Mouse (Mus musculus) embryonic facial prominence, embryonic 15.5 days (tissue): Measurements from ENCODE around the gene Pdk1. TPM values are rescaled to one million over a fixed set of nuclear protein-coding genes. Genes with fewer than 3 reads are reported as not detected.
A peak's percentile ranks its signal among the peaks of the same experiment; 100 is the strongest.
"Not testable (repeated sequence)": the region's sequence is repeated elsewhere in the genome, so short reads cannot be mapped to it uniquely, and the experiment has no call there.

Experiments used
- ATAC-seq: fragments of 200-750 bp; cut with Nextera tagmentation; 2 replicates; pipeline ENCODE4 v1.8.0; 2017; ENCODE audit warnings: low read depth, moderate TSS enrichment; ENCODE audit not compliant: insufficient number of reproducible peaks, low FRiP score, low TSS enrichment
- H3K27ac ChIP-seq: fragments of 300-500 bp; sonication (generic); replicated peaks from 2 replicates; pipeline ENCODE4 v1.5.1; 2015; ENCODE audit warnings: mild to moderate bottlenecking, inconsistent platforms
- H3K27me3 ChIP-seq: fragments of 300-500 bp; sonication (generic); 2 replicates; pipeline ENCODE4 v1.6.1; 2015; ENCODE audit warnings: inconsistent platforms
- H3K36me3 ChIP-seq: fragments of 300-500 bp; sonication (generic); 2 replicates; pipeline ENCODE4 v1.6.1; 2015; ENCODE audit warnings: mild to moderate bottlenecking, inconsistent platforms
- H3K4me1 ChIP-seq: fragments of 300-500 bp; sonication (generic); 2 replicates; pipeline ENCODE4 v1.6.1; 2015; ENCODE audit warnings: inconsistent platforms
- H3K4me2 ChIP-seq: fragments of 300-500 bp; sonication (generic); replicated peaks from 2 replicates; pipeline ENCODE4 v1.6.1; 2015; ENCODE audit warnings: mild to moderate bottlenecking, inconsistent platforms
- H3K4me3 ChIP-seq: fragments of 300-500 bp; sonication (generic); replicated peaks from 2 replicates; pipeline ENCODE4 v1.5.1; 2015; ENCODE audit warnings: mild to moderate bottlenecking, inconsistent platforms
- H3K9ac ChIP-seq: fragments of 300-500 bp; sonication (generic); 2 replicates; pipeline ENCODE4 v1.6.1; 2015; ENCODE audit warnings: inconsistent platforms
- H3K9me3 ChIP-seq: fragments of 300-500 bp; sonication (generic); replicated peaks from 2 replicates; pipeline ENCODE4 v1.6.1; 2016; ENCODE audit warnings: inconsistent platforms
- WGBS: fragments of 180-500 bp; shearing (Covaris S2); methylation state at CpG from one replicate; pipeline ENCODE4 v1.1.7; 2015; 5-methylcytosine and 5-hydroxymethylcytosine counted together
- polyA plus RNA-seq: library from polyadenylated mRNA; unstranded; fragments of >200 nt; fragmentation: Nextera tagmentation; extraction: Ambion mirVana; gene quantifications from 2 replicates; pipeline ENCODE4 v1.2.1, GENCODE M21; 2015

Pdk1 gene
- polyA plus RNA-seq, 1 experiment from 2014 or later = 58.1 TPM

- not testable (repeated sequence) for H3K9ac ChIP-seq, H3K4me2 ChIP-seq, H3K27me3 ChIP-seq, ATAC-seq, H3K9me3 ChIP-seq, H3K4me3 ChIP-seq, H3K27ac ChIP-seq, H3K36me3 ChIP-seq, H3K4me1 ChIP-seq
- WGBS = 3% methylated on average over 6 of the region's 8 CpGs
These were observed 20.9 kb upstream of the Pdk1 start for GRCm38 (mm10) chr2:71852161-71852560.

GRCm38 (mm10) chr2:71855076-71855475 lies 17.9 kb upstream of the Pdk1 start:
- H3K4me1 ChIP-seq = no peaks in the 10 kb centered on the region
- no peak overlapping the region for H3K4me3 ChIP-seq
- H3K9me3 ChIP-seq = no peaks in the 10 kb centered on the region
- H3K36me3 ChIP-seq = peaks cover 4% of the 10 kb centered on the region; the same call in 1 of the 2 replicates
- WGBS = 77% methylated on average over 5 of the region's 5 CpGs
- H3K4me2 ChIP-seq = no peak overlapping the region
- H3K27me3 ChIP-seq = no peaks in the 10 kb centered on the region
- no peak overlapping the region for H3K27ac ChIP-seq
- ATAC-seq = no peak
- H3K9ac ChIP-seq = no peak overlapping the region

GRCm38 (mm10) chr2:71863531-71864173 lies 9.4 kb upstream of the Pdk1 start:
- H3K4me3 ChIP-seq = no peak overlapping the region
- no peaks in the 10 kb centered on the region for H3K4me1 ChIP-seq
- no peaks in the 10 kb centered on the region for H3K36me3 ChIP-seq
- H3K4me2 ChIP-seq = no peak overlapping the region
- no peak overlapping the region for H3K9ac ChIP-seq
- H3K27ac ChIP-seq = no peak overlapping the region
- no peaks in the 10 kb centered on the region for H3K27me3 ChIP-seq
- ATAC-seq = no peak
- H3K9me3 ChIP-seq = no peaks in the 10 kb centered on the region
- WGBS = 77% methylated on average over 5 of the region's 5 CpGs

- H3K36me3 ChIP-seq = no peaks in the 10 kb centered on the region
- no peak for ATAC-seq
- H3K4me2 ChIP-seq = no peak overlapping the region
- no peak overlapping the region for H3K9ac ChIP-seq
- WGBS = 62% methylated on average over 3 of the region's 3 CpGs
- no peak overlapping the region for H3K4me3 ChIP-seq
- H3K9me3 ChIP-seq = no peaks in the 10 kb centered on the region
- no peaks in the 10 kb centered on the region for H3K4me1 ChIP-seq
- no peaks in the 10 kb centered on the region for H3K27me3 ChIP-seq
- H3K27ac ChIP-seq = no peak overlapping the region
These were observed 8.0 kb upstream of the Pdk1 start for GRCm38 (mm10) chr2:71865022-71865421.

GRCm38 (mm10) chr2:71865935-71866334 lies 7.1 kb upstream of the Pdk1 start:
- Histone ChIP-seq H3K4me1 (no peaks in the 10 kb centered on the region), H3K36me3 (no peaks in the 10 kb centered on the region), H3K27ac (no peak overlapping the region), H3K4me2 (no peak overlapping the region), H3K27me3 (no peaks in the 10 kb centered on the region), H3K4me3 (no peak overlapping the region), H3K9me3 (no peaks in the 10 kb centered on the region), H3K9ac (no peak overlapping the region)
- WGBS = 59% methylated on average over 3 of the region's 3 CpGs
- no peak for ATAC-seq

GRCm38 (mm10) chr2:71866565-71866964 lies 6.5 kb upstream of the Pdk1 start:
- H3K36me3 ChIP-seq = no peaks in the 10 kb centered on the region
- 47% methylated on average over 1 of the region's 1 CpGs for WGBS
- no peak for ATAC-seq
- no peaks in the 10 kb centered on the region for H3K27me3 ChIP-seq
- H3K9me3 ChIP-seq = no peaks in the 10 kb centered on the region
- H3K4me1 ChIP-seq = no peaks in the 10 kb centered on the region
- H3K9ac ChIP-seq = no peak overlapping the region
- no peak overlapping the region for H3K27ac ChIP-seq
- no peak overlapping the region for H3K4me3 ChIP-seq
- H3K4me2 ChIP-seq = no peak overlapping the region

- H3K4me2 ChIP-seq = no peak overlapping the region
- WGBS = 58% methylated on average over 3 of the region's 3 CpGs
These were observed 6.0 kb upstream of the Pdk1 start for GRCm38 (mm10) chr2:71867019-71867418.

GRCm38 (mm10) chr2:71867480-71867879 lies 5.5 kb upstream of the Pdk1 start:
- no peak overlapping the region for H3K4me3 ChIP-seq
- no peak for ATAC-seq
- WGBS = 19% methylated on average over 5 of the region's 5 CpGs
- no peak overlapping the region for H3K4me2 ChIP-seq
- no peaks in the 10 kb centered on the region for H3K9me3 ChIP-seq
- H3K4me1 ChIP-seq = no peaks in the 10 kb centered on the region
- no peaks in the 10 kb centered on the region for H3K27me3 ChIP-seq
- no peak overlapping the region for H3K9ac ChIP-seq
- no peak overlapping the region for H3K27ac ChIP-seq
- H3K36me3 ChIP-seq = no peaks in the 10 kb centered on the region

More at GRCm38 (mm10) chr2:71867019-71867418, 6.0 kb upstream of the Pdk1 start:
- Histone ChIP-seq H3K27me3 (no peaks in the 10 kb centered on the region), H3K27ac (no peak overlapping the region), H3K4me1 (no peaks in the 10 kb centered on the region), H3K9ac (no peak overlapping the region), H3K36me3 (no peaks in the 10 kb centered on the region), H3K9me3 (no peaks in the 10 kb centered on the region), H3K4me3 (no peak overlapping the region)
- no peak for ATAC-seq

GRCm38 (mm10) chr2:71868256-71868655 lies 4.8 kb upstream of the Pdk1 start:
- ATAC-seq = no peak
- no peak overlapping the region for H3K4me2 ChIP-seq
- H3K36me3 ChIP-seq = no peaks in the 10 kb centered on the region
- no peak overlapping the region for H3K9ac ChIP-seq
- no peaks in the 10 kb centered on the region for H3K9me3 ChIP-seq
- H3K4me1 ChIP-seq = no peaks in the 10 kb centered on the region
- H3K27ac ChIP-seq = no peak overlapping the region
- WGBS = 94% methylated on average over 1 of the region's 1 CpGs
- no peak overlapping the region for H3K4me3 ChIP-seq
- H3K27me3 ChIP-seq = no peaks in the 10 kb centered on the region

- H3K9me3 ChIP-seq = no peaks in the 10 kb centered on the region
- 0 out of 2 replicates have a peak overlapping the region, but pooled peaks have one; percentile 84 for H3K27ac ChIP-seq
- no peak overlapping the region for H3K9ac ChIP-seq
- peak overlapping the region; percentile 77 for H3K4me3 ChIP-seq
- H3K36me3 ChIP-seq = no peaks in the 10 kb centered on the region
- ATAC-seq = no peak
- 81% methylated on average over 10 of the region's 10 CpGs for WGBS
- peaks cover 19% of the 10 kb centered on the region for H3K4me1 ChIP-seq
- H3K4me2 ChIP-seq = peak overlapping the region; percentile 84; the same call in 1 of the 2 replicates
- H3K27me3 ChIP-seq = no peaks in the 10 kb centered on the region
These were observed 883 bp upstream of the Pdk1 start for GRCm38 (mm10) chr2:71872141-71872540.

- H3K4me2 ChIP-seq = peak overlapping the region; percentile 84
- peak overlapping the region; percentile 88 for H3K9ac ChIP-seq
- peak overlapping the region; percentile 77 for H3K4me3 ChIP-seq
- H3K27ac ChIP-seq = peak overlapping the region; percentile 96
- peak; percentile 71 for ATAC-seq
- H3K36me3 ChIP-seq = 0 out of 2 replicates have a peak, but pooled peaks cover 4% of the 10 kb centered on the region
- WGBS = 3% methylated on average over 51 of the region's 51 CpGs
- H3K27me3 ChIP-seq = no peaks in the 10 kb centered on the region
- H3K9me3 ChIP-seq = no peaks in the 10 kb centered on the region
- peaks cover 19% of the 10 kb centered on the region for H3K4me1 ChIP-seq
These were observed 674 bp downstream of the Pdk1 start for GRCm38 (mm10) chr2:71873474-71874322.
